Mouse (Mus musculus) megakaryocyte progenitor cell, adult 5-6 weeks (primary cell): ENCODE results near the gene Agxt. TPM values are rescaled to one million over a fixed set of nuclear protein-coding genes. Genes with fewer than 3 reads are reported as not detected.

Experiments used
- ATAC-seq: replicated peaks from 2 replicates; pipeline ENCODE4 v1.8.0; 2016; ENCODE audit warnings: mild to moderate bottlenecking, moderate TSS enrichment, inconsistent platforms; ENCODE audit not compliant: poor library complexity
- total RNA-seq, 2 experiments: library from RNA; stranded (forward) in 1 of 2; stranded (reverse) in 1 of 2; fragments of 157-497, 149-512 nt in 1 of 2; fragments of 200-1000 nt in 1 of 2; gene quantifications; 2 replicates each; pipeline versions ENCODE4 v1.2.3 to v1.2.4; 2015 to 2017

Agxt gene
- total RNA-seq (2015), result not detected in 2 replicates
- not detected in 2 replicates for total RNA-seq (2017)

DNA sequence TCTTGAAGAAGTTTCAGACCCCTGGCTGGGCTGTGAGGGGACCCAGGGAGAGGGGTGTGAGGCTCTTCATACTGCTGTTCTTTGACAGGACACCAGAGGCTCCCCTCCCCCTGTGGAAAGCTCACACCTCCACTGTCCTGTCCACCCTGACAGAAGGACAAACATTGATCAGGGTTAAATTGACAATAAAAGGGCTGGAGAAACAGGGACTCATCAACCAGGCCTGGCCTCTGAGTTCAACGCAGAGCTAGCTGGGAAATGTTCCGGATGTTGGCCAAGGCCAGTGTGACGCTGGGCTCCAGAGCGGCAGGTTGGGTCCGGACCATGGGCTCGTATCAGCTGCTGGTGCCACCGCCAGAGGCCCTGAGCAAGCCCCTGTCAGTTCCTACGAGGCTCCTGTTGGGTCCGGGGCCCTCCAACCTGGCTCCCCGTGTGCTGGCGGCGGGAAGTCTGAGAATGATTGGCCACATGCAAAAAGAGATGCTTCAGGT is at the start of gene Agxt:
TSS of gene Agxt (plus strand) at position 205 of the 491 bp plus-strand sequence.
- no peak for ATAC-seq

DNA sequence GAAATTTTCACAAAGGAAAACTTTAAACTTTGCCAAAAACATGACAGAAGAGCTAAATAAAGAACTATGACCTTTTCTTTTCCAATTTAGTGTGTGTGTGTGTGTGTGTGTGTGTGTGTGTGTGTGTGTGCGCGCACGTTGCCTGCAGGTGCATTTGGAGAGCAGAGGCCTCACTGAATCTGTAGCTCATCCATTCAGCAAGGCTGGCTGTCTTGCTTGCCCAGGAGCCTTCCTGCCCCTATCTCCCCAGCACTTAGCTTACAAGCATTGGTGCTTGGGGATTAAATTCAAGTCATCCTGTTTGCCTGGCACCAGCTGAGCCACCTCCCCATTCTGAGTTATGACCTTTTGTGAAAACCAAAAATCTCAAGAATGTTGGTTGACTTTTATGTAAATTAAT is 42.5 kb upstream of the Agxt start:
- ATAC-seq, result no peak

DNA sequence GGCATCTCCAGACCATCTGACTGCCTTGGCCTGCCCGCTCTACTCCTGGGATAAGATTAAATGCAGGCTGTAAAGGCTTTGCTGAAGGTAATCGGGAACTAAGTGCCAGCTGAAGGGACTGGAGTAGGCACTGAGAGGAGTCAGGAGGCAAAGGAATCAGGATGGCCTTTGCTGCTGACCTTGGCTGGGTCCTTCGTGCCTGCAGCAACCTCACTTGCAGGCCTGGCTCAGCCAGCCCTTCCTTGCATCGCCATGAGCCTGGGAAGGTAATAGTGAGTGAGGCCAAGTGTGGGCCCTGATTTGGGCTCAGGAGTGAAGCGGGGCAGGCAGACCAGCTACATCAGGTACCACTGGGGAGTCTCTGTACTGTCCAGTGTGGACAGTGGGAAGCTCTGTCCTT is 36.1 kb upstream of the Agxt start:
- no peak for ATAC-seq

DNA sequence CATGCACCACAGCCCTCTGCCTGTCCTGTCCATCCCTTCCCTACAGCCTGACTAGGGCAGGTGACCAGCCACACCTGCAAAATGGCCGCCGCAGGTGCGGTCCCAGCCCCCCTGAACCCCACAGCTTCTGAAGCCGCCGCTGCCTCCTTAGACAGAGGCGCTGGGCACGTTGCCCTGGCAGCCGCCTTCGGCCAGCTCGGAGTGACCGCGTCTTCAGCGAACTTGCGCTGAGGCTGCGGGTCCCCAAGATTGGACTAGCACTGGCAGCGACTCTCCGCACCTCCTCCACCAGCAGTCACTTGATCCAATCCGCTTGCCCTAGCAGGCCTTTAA is 34.8 kb upstream of the Agxt start:
- no peak for ATAC-seq

DNA sequence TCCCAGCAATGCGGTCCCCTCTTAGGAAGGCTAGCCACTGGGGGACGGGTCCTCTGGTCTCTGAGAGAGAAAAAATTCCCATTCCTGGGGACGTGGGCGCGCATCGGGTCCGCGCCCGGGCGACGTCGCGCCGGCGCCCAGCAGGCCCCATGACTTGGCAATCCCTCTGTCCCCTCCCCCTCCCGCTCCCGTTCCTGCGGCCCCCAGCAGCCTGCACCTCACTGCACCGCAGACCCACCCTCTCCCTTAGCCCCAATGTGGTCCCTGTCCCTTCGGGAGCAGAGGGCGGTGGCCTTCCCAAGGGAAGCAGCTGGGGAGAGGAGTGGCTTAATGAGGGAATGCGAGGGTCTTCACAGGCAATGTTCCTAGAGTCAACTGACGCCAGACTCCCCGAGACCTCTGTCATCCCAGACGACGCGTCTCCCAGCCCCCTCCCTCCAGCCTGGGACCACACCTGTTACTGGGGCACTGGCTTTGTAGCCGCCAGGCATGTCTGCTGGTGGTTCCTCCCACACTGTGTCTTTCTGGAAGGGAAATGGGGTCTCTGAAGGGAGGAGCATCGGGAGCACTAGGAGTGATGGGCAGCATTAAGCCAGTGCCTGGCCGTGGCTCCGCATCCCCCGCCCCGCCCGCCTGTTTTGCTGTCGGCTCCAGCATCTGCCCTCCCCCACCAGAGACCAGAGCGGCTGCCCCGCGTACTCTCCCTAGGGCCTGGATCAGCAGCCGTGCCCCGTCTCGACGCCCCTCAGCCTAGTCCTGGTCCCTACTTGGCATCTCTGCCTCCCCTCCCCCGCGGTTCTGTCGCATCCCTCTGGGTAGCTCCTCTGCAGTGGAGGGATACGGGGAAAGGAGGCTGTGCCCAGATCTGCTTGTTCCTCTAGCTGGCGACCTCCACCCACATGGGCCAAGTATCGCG is 34.2 kb upstream of the Agxt start:
- no peak for ATAC-seq

DNA sequence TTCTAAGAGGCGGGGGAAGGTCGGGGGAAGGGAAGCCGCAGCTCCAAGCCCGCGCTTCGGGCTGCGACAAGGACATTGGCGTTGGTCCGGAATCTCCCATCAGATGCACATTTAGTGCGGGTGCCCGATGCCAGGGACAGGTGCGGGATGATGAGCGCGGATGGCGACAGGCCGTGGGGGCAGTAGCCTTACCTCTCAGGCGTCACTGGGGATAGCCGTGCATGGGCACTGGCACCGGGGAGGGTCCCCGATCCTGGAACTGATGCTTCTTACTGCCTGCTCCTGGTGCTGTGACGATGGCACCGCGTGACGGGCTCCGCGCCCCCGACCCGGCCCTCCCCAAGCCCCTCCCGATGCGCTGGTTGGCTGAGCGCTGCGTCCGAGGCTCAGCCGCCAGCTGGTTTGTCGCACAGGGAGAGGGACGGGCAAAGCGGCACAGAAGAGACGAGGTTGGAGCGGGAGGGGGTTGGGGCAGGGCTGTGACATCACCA is 33.4 kb upstream of the Agxt start, which contains the start of gene Kif1a:
TSS of gene Kif1a (minus strand) at position 381 of the 491 bp plus-strand sequence.
- ATAC-seq, result no peak

DNA sequence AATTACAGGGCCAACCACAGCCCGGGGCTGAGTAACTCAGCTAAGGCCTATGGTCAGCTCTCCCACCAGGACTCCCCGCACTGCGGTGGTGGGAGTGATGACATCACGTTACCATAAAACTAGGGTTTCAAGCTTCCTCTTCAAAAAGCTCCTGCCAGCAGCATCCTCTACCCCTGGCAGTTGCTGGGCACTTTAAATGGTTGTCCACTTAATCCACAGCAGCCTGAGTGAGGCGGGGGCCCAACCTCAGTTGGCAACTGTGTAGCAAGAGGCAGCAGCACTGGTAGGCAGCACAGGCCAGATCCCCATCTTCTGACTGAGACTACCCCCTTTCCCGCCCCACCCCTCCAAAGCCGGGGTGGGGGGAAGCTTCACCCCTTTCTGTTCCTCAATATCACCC is 32.3 kb upstream of the Agxt start:
- ATAC-seq, result no peak

DNA sequence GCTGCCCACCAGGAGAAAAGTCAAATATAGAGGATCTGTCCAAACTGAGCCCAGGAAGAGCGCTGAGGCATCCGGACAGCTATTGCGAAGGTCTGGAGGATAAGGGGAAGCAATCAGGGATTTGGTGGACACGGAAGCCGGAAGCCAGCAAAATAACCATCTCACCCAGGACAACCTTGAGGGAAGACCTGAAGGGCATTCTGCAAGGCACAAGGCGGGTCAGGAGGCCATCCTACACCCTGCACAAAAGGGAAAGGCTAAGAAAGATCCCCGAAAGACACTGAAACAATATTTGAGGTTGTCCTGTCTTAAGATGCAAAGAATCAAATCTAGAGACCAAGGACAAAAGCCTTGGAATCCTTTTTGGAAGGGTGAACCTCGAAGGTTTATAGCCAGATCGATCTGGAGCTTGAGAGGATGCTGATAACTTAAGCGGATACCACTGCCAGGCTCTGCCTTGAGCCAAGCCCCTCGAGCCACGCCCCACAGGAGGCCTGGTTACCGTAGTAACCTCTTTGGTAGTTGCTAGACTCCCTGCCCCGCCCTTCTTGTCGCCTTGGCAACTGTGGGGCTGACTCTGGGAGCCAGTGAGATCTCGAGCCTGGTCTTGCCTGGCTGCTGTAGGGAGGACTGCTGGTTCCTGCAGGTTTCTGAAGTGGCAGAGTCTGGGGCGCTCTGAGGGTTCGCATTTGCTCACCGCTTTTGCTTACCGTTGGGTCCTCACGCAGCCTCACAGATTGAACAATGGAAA is 20.2 kb upstream of the Agxt start:
- peak; percentile 98 for ATAC-seq

DNA sequence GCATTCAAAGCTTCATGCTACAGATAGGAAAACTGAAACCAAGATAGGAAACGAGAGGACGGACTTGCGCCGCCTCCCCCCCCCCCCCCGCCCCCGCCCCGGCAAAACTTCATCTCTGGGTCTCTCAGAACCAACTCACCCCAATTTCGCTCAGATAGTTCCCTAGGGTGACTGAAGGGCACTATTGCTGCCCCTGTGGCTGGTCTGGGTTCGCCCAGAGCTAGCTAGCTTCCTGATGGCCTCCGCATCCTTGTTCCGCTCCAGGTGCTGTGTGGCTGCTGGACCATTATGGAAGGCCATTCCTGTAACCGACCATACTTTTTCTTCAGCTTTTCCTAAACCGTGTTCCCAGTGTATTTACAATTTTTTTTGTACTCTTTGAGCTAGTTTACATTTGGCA is 19.6 kb upstream of the Agxt start:
- ATAC-seq, result no peak

DNA sequence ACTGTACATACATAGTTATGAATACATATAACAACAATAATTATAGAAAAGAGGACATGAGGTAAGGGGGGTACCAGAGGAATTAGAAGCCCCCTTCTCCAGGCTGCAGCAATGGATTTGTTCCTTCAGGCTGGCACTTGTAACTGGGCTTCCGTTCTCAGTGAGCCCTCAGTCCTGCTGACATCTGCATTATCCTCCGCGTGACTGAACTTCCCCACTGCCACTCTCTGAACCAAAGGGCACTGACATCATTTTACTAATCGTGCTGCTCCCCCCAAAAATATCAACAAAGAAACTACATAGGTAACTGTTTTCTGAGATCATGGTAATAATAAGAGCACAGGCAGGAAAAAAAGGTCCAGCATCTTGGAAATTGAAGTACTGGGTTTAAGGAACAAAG is 16.2 kb upstream of the Agxt start:
- ATAC-seq, result no peak

DNA sequence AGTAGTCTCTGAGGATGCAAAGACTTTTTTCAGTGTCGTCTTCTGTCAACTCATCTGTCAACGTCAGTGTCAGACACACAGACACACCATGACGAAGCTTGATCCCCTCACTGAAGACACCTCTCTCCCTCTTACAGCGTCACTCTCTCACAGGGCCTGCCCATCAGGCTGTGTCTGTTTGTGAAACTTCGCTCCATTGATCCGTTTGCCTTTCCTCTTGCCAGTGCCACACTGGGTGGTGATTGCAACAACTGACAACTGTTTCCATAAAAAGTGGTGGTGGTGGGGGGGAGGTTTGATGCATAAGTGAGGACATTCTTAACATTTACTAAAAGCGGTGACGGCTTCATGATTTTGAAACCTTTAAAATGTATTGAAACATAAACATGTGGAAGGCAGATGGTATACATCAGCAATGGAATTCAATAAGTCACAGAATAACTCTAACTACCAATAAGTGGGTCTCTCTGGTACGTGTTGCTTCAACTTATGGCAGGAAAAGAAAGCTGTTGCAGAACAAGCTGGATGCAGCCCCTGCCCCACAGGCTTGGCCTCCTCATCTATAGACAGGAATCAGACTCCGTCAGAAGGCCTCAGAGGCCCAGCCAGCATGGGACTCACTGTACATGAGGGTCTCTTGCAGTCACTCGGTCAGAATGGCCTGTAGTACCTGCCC is 11.7 kb upstream of the Agxt start:
- ATAC-seq, result peak; percentile 49; the same call in 1 of the 2 replicates

DNA sequence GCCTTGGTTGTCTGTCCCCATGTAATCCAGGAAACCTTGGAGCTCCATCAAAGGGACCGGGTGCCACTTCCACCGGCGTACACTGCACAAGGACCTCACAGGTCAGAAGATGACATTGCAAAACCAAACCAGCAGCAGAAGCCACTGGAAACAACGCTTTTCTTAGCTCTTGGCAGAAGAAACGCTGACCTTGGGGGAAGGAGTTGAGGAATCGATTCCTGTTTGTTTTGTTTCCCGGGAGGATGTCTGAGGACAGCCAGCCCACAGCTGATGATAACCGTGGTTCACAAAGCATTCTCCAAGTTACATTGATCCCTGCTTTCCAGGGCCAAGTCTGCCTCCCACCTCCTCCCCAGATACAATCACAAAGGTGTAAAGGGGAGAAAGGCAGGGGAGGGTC is 11.0 kb upstream of the Agxt start:
- no peak; the same call in 1 of the 2 replicates for ATAC-seq

DNA sequence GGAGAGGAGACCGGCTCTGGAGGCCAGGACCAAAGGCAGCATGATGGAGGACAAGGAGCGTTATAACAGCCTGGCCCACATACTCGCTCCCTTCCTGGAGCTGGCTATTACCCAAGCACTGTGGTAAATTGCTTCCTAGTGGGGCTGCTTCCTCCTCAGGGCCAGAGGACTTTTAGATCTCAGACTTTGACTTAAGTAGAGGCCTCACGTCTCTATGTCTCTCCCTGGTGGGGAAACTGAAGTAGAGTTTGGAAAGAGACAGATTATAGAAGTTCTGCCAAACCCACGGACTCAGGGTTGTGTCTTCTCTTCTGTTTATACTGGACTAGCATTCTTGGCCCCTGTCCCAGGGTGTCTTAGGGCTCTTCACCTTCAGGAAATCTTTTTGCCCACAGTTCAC is 9.8 kb upstream of the Agxt start:
- ATAC-seq, result peak; percentile 93

DNA sequence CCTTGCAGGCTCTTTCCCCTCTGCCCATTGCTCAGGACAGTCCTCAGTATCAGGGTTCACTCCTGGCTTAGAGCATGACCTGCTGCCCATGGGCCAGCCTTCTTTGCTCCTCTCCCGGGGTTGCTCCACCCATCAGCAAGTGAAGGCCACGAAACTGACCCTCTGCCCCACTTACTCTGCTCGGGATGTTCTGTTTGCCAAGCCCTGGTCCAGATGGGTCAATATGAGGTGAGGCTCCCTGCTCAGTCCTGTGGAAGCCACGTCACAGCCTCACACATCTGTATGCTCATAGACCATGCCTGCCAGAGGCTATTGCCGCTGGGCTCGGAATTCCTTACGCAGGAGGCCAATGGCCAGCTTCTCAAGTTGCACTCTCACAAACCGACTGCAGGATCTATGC is 6.8 kb upstream of the Agxt start:
- ATAC-seq, result no peak

DNA sequence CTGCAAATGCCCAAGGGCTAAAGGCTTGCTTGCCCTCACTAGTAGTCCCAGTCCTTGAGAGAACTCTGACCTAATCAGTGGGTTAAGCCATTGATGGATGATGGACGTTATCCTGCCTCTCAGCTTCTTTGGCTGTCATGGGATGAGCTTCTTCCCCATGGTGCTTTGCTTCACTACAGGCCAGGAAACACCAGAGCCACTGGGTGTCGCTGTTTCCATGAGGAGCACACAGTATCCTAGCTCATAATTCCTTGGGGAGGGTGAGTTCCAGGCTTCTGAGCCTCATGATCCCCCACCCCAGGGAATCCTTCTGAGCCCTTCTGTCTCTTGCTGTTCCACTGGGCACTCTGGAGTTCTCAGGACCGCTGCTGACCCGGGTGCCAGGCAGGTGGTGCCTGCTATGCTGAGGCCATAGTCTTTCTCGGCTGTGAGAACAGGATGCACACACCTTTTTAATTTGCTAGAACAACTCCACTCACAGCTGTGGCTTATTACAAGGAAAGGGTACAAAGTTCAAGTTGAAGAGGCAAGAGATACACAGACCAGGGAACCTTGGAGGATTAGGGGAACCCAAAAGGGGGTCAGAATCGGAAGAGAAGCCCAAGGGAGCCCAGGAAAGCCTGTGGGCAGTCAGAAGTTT is 6.2 kb upstream of the Agxt start:
- ATAC-seq, result 0 out of 2 replicates have a peak, but pooled peaks have one; percentile 31

DNA sequence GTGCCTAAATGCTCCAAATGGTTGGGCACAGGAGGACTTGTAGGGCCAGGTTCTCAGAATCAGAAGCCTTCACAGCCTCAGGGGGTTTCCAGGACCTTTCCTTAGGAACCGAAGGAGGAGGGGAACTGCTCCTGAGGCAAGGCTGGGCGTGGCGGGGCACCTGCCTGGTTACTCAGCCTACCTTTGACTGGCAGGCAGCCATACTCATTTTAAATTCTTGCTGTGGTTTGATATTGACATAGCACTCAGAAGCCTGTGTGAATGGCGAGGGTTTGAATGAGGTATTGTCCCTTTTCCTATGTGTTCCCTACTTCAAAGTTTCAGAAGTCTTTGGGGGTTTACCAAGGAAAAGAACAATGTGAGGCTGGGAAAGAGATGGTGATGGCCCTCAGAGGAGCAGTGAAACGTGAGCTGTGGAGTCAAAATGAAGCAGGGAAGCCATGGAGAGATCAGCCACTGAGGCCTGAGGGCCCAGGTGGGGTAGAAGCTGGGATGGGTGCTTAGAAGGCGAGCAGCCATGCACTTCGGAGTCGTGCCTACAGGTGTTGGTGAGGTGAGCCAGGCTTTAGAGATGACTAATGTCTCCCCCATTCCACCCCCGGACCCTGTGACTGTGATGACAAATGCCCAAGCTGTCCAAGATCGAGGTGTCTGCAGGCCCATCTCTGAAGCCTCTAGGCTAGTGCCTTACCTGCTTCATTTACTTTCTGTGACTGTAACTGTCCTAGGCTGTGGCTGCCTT is 4.6 kb upstream of the Agxt start:
- no peak for ATAC-seq

DNA sequence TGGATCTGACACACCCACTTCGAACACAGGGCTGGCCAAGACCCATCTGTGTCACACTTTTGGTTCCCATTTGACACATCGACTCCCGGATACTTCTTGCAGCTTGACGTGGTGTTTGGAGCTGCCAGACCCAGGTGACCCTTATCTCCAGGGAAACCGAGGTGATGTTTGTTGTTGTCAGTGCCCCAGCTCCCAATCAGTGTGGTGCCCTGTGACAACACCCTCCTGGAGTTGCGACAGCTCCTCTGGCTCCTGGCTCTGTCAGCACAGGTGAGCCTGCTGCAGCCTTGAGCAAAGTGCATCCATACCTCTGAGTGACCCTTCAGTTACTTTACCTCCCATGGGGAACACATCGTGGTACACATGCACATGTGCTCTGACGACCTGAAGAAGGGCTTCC is 2.4 kb upstream of the Agxt start:
- no peak for ATAC-seq

DNA sequence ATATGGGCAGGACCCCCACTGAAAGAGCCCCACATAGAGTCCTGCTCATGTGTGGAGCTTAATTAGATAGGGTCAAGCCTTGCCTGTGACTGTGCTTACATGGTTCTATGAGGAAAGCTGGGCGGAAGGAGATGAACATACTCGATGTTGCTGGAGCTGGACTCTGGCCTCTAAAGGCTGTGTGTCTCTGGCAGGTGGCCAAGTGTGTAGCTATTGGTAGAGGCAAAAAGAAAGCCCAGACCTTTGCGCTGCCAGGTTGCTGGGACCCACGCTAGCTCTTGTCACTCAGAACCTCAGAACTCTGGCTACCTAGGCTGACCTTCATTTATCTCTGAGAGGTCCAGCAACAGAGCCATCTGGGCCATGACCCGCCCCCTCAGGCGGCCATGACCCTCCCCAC is 3.5 kb downstream of the Agxt start:
- ATAC-seq, result no peak

DNA sequence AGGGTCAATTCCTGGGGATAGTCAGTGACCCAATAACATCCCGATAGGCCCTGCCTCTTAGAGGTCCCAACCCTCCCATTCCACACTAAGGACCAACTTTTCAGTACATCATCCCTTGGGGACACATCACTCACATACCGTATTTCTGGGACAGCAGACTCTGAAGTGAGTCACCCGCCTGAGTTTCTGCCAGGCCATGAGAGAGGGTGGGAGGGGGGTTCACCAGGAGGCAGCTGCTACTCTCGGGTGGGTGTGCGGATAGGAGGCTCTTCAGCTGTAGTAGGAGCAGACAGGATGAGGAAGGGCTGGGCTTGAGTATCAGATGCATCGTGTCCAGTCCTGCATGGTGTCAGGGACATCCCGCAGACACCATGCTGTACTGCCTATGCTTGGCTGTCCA is 4.7 kb downstream of the Agxt start:
- ATAC-seq, result no peak

DNA sequence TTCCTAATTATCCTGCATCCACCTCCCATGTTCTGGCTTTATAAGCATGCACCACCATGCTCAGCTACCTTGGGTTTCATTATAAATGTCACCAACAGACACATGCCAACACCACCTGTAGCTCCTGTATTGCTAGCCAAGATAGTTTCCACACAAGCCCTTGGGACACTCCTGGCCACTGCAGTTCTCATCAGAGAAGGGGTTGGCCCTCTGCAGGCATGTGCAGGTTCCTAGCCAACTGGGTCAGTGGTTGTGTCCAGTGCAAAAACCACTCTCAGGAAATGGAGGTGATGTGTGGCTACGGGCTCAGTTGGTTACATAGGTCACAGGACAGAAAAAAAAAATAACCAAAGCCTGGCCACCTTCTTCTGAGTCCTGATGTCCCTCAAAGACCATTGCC is 7.8 kb downstream of the Agxt start:
- ATAC-seq, result no peak
